Mouse (Mus musculus): ENCODE data around the gene Serpinb8.

The Serpinb8 gene

DNA sequence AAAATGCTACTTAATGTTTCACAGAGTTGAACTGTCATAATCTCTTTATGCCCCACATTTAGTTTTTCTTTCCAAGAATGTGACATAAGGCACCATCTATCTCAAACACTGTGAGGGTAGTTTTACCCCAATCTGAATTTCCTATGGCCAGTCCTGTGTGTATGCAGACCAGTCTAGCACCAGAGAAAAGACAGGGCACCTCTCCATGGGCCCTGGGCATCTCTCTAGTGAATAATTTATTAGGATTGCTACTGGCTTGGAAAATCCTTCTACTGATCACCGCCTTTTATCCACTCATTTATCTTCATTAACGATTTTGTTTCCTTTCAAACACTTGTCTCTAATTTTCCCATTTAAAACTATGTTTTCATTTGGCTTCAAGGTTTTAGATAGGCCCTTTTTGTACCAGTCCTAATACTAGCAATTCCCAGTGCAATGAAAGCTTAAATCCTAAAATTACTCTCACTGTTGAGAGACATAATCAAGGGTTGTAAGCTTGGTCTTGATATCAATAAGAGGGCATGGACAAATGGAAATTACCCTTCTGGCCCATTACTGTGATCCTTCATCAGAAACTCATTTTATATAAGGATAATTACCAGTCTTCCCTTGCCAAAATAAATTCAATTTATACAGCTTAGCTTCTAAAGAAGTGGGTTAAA lies 52.8 kb downstream of the Serpinb8 start:
- in situ Hi-C loops (cut with MboI, MseI), result no loop called here

- in situ Hi-C loops (cut with MboI, MseI), result no loop called here
Observed at GRCm38 (mm10) chr1:107645086-107645485, 55.3 kb downstream of the Serpinb8 start.

DNA sequence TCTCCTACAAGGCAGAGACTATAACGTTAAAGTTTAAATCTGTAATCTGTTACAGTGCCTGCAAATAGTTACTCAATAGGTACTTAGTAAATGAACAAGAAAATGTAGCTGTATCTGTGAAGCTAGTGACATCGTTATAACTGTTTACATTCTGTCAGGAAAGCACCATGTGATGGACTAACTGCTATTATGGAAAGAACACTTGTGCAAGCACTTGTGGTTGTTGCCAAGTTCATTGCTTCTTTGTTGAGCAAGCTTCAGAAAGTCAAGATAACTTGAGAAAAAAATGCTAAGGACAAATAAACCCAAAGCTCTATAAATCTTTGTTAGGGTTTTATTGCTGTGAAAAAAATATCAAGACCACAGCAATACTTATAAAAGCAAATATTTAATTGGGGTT lies 67.9 kb downstream of the Serpinb8 start:
- in situ Hi-C loops (cut with MboI, MseI), result no loop called here

All from T-helper 2 cell (primary cell).